In genomic region chr3:131808127-131808526, GRCm38 (mm10) we compare ENCODE assay signal across 12 mouse cellular contexts.
DNase-seq lines count a peak whose midpoint lies in the region; ATAC-seq and TF ChIP-seq lines count a peak whose summit lies in the region.
"Had no signal": no experiment of that assay in that cellular context is flagged by ENCODE, and none has a peak within 500 bp of the region (broad histone marks: within the 10 kb centered on the region; RNA-seq: fewer than 3 reads in every experiment).

No protein-coding gene starts in this region.

- H3K27me3 ChIP-seq in hindbrain, postnatal 0 days (ENCODE audit: insufficient read depth, low read length) = no peaks in the 10 kb centered on the region
- H3K27me3 ChIP-seq in hindbrain, embryonic 10.5 days (ENCODE audit: insufficient read depth, poor library complexity, severe bottlenecking) = no peaks in the 10 kb centered on the region
- H3K27me3 ChIP-seq in stomach, postnatal 0 days (ENCODE audit: control insufficient read depth, insufficient read depth, low read length) = no peaks in the 10 kb centered on the region
- H3K27me3 ChIP-seq: limb, embryonic 12.5 days; lung, embryonic 15.5 days had no signal

- H3K9me3 ChIP-seq in hindbrain, postnatal 0 days (ENCODE audit: low read length) = no peaks in the 10 kb centered on the region
- no peaks in the 10 kb centered on the region for H3K9me3 ChIP-seq in hindbrain, embryonic 10.5 days
- H3K9me3 ChIP-seq in stomach, postnatal 0 days (ENCODE audit: control insufficient read depth, low read length) = no peaks in the 10 kb centered on the region
- H3K9me3 ChIP-seq: limb, embryonic 12.5 days; lung, embryonic 15.5 days had no signal

- no peaks in the 10 kb centered on the region for H3K36me3 ChIP-seq in hindbrain, postnatal 0 days (ENCODE audit: insufficient read depth, low read length)
- H3K36me3 ChIP-seq in hindbrain, embryonic 10.5 days = no peaks in the 10 kb centered on the region
- no peaks in the 10 kb centered on the region for H3K36me3 ChIP-seq in stomach, postnatal 0 days (ENCODE audit: control insufficient read depth, insufficient read depth, low read length)
- H3K36me3 ChIP-seq: limb, embryonic 12.5 days; lung, embryonic 15.5 days had no signal

- no peak for TF ChIP-seq CTCF in hindbrain, postnatal 0 days (IDR thresholded peaks at IDR 0.05; ENCODE audit: low read depth)
- no peak for TF ChIP-seq CTCF in stomach, postnatal 0 days (IDR thresholded peaks at IDR 0.05; ENCODE audit: low read depth)

- ATAC-seq in hindbrain, postnatal 0 days = peak; percentile 73; the same call in 1 of the 2 replicates
- ATAC-seq in stomach, postnatal 0 days (ENCODE audit: low FRiP score, low TSS enrichment) = no peak
- ATAC-seq in CD4-positive, CD25-positive, alpha-beta regulatory T cell, adult 4 months = no peak
- ATAC-seq: forebrain, embryonic 16.5 days had no signal

- H3K27ac ChIP-seq in hindbrain, postnatal 0 days = no peak overlapping the region
- no peak overlapping the region for H3K27ac ChIP-seq in hindbrain, embryonic 10.5 days
- no peak overlapping the region for H3K27ac ChIP-seq in stomach, postnatal 0 days (replicated peaks)
- H3K27ac ChIP-seq: limb, embryonic 12.5 days; lung, embryonic 15.5 days had no signal

- peak; percentile 10 to 41 for DNase-seq in adrenal gland, postnatal 36 days
- no peak for DNase-seq in adrenal gland, postnatal 10 days
- DNase-seq in hindbrain, postnatal 0 days (ENCODE audit: low spot score) = peak; percentile 48
- no peak for DNase-seq in hindbrain, embryonic 10.5 days (ENCODE audit: low spot score)
- peak; percentile 61 for DNase-seq in brain, adult 2 months (ENCODE audit: low read depth, low spot score)
- peak; percentile 37 to 48 for DNase-seq in kidney, postnatal 4 days
- no peak for DNase-seq in stomach, postnatal 0 days (ENCODE audit: low spot score)

- H3K9ac ChIP-seq in hindbrain, postnatal 0 days (replicated peaks; ENCODE audit: low read length) = no peak overlapping the region
- no peak overlapping the region for H3K9ac ChIP-seq in stomach, postnatal 0 days (ENCODE audit: low read length)
- H3K9ac ChIP-seq: limb, embryonic 12.5 days; lung, embryonic 15.5 days had no signal

- H3K4me1 ChIP-seq in hindbrain, postnatal 0 days (ENCODE audit: insufficient read depth, low read length) = no peaks in the 10 kb centered on the region
- H3K4me1 ChIP-seq in hindbrain, embryonic 10.5 days (replicated peaks) = no peaks in the 10 kb centered on the region
- no peaks in the 10 kb centered on the region for H3K4me1 ChIP-seq in stomach, postnatal 0 days (replicated peaks; ENCODE audit: control insufficient read depth, insufficient read depth)
- H3K4me1 ChIP-seq: limb, embryonic 12.5 days; lung, embryonic 15.5 days had no signal

- no peak for TF ChIP-seq EP300 in stomach, postnatal 0 days (optimal IDR thresholded peaks at IDR 0.05)

- no peak overlapping the region for H3K4me2 ChIP-seq in hindbrain, postnatal 0 days (ENCODE audit: low read depth, low read length)
- no peak overlapping the region for H3K4me2 ChIP-seq in stomach, postnatal 0 days (replicated peaks; ENCODE audit: low read depth)
- H3K4me2 ChIP-seq: heart, embryonic 11.5 days; limb, embryonic 12.5 days; lung, embryonic 15.5 days had no signal

- WGBS in hindbrain, postnatal 0 days = 69% methylated on average over 8 of the region's 8 CpGs
- 88% methylated on average over 8 of the region's 8 CpGs for WGBS in hindbrain, embryonic 10.5 days
- 73% methylated on average over 8 of the region's 8 CpGs for WGBS in stomach, postnatal 0 days

- H3K4me3 ChIP-seq in hindbrain, postnatal 0 days (ENCODE audit: low read length) = no peak overlapping the region
- no peak overlapping the region for H3K4me3 ChIP-seq in hindbrain, embryonic 10.5 days
- no peak overlapping the region for H3K4me3 ChIP-seq in stomach, postnatal 0 days (ENCODE audit: low read depth, low read length)
- H3K4me3 ChIP-seq: limb, embryonic 12.5 days; lung, embryonic 15.5 days had no signal

Comparison
In these comparisons a context has a peak if more than half of its experiments do, and no peak if none do; other contexts are left out.
1. DNase-seq: peak in adrenal gland, postnatal 36 days (2 of 2), hindbrain, postnatal 0 days (single experiment), brain, adult 2 months (single experiment) and kidney, postnatal 4 days (2 of 2); none in adrenal gland, postnatal 10 days (single experiment), hindbrain, embryonic 10.5 days (single experiment) and stomach, postnatal 0 days (single experiment).